Mouse (Mus musculus) lung, postnatal 0 days (tissue): ENCODE results near the gene Ppp1r26.

Source experiments
- CTCF ChIP-seq: IDR thresholded peaks from 2 replicates; pipeline ENCODE4 v1.5.1; 2016; ENCODE audit warnings: antibody characterized with exemption, mild to moderate bottlenecking
- EP300 ChIP-seq: IDR thresholded peaks from 2 replicates; pipeline ENCODE4 v1.6.1; 2016; ENCODE audit warnings: antibody characterized with exemption, mild to moderate bottlenecking, control low read depth

DNA sequence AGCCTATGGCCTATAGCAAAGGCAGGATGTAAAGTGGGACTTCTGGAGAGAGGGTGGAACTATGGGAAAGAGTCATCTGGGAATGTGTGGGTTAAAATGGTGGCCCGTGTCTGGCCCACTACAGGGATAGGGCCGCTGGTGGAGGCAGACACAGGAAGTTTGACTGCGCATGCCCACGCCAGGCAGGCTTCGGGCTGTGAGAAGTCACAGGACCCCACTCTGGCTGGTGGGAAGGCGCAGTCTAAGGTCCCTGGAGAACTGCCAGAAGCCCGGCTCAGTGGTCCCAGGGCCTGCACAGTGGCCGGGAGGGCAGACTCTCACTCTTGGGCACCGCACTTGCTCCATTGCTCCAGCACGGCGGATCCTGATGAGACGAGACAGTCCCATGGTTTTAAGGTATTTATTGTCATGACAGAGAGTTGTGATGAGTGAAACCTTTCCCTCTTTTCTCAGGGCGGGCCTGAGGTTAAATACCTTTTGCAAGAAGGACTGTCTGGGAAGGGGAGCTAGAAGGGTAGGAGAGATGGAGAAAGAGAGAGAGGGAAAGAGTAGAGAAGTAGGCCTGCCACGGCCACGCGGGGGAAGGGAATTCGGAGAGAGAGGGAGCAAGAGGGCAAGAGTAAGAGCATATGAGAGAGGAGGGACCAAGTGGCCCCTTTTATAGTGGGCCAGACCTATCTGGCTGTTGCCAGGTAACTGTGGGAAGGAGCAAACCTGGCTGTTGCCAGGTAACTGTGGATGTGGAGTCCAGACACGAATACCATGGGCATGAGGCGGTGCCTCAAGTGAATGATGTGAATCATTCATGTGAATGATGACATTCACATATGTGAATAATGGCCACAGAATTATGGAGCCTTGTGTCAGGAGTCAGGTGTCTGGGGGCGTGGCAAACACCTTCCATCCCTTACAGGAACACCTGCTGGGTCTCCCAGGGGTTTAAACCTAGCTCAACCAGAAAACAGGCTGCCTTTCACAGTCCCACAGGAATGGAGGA is 32.9 kb downstream of the Ppp1r26 start:
- TF ChIP-seq CTCF (no peak), EP300 (no peak)
